Mouse (Mus musculus) olfactory bulb, adult 2 months (tissue): Measurements from ENCODE around the gene Rpp14.

Experiments
- CTCF ChIP-seq: fragments of 200-500 bp; IDR thresholded peaks from 2 replicates; pipeline ENCODE4 v1.5.1; 2012; ENCODE audit warnings: low read depth, mild to moderate bottlenecking, low read length, moderate library complexity; ENCODE audit not compliant: insufficient read depth
- POLR2A ChIP-seq: fragments of 200-500 bp; IDR thresholded peaks from 2 replicates; pipeline ENCODE4 v1.6.1; 2012; ENCODE audit warnings: mild to moderate bottlenecking, low read depth, low read length, moderate library complexity; ENCODE audit not compliant: insufficient read depth

DNA sequence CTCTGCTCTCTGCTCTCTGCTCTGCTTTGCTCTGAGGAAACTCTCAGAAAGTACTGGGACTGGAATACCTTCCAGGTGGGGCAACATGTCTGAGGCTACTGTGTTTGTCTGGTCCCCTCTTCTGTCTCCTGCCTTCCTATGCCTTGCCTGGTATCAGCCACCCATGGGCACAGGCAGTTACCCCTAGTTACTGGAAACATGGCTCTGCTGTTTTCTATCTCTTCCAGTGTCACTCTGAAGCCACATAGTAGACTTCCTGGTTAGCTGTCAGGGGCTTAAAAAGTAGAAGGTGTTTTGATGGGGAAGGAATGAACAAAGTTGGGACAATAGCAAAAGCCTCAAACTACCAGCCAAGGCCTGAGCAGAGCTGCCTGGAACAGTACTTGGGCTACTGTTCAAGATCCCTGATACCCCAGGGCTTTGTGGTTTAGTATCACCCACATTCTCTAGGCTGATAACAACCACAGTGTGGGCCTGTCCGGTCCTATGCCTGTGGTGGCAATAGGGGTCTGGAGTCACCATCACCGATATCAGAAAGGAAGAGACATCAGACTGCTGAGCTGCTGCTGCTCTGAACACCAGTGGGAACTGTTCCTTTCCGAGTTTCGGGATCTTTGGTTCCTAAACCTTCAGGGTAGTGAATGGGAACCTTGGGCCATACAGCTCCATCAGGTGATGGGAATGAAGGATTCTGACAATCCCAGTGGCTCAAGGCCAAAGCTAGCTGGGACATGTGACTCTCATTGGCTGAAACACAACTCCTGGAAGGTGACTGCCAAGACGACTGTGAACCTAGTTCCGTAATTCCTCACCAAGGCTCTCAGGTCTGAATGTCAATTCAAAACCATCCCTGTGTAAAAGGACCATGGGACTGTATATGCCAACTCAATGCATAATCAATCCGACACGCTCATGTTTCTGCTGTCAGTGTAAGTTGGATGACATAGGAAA, 16.1 kb upstream of the Rpp14 start:
- no peak for TF ChIP-seq CTCF
- no peak for TF ChIP-seq POLR2A
